Mouse (Mus musculus) layer of hippocampus, adult 2 months (tissue): ENCODE data around the gene Bag1. TPM values are rescaled to one million over a fixed set of nuclear protein-coding genes. Genes with fewer than 3 reads are reported as not detected.

Source experiments
- DNase-seq, 2 experiments: peaks; one replicate each; pipeline ENCODE4 v3.0.0; 2022; ENCODE audit warnings: low spot score in 2 of 2
- H3K27ac ChIP-seq: fragments of 200-600 bp; 2 replicates; pipeline ENCODE4 v1.8.1; 2022
- H3K4me3 ChIP-seq: fragments of 200-600 bp; 2 replicates; pipeline ENCODE4 v1.8.1; 2022; ENCODE audit warnings: mild to moderate bottlenecking
- CTCF ChIP-seq: fragments of 200-600 bp; conservative IDR thresholded peaks from 2 replicates; pipeline ENCODE4 v1.8.1; 2022; ENCODE audit warnings: antibody characterized with exemption, mild to moderate bottlenecking, moderate library complexity
- long read RNA-seq, 2 experiments: library from polyadenylated mRNA; stranded (forward); transcript quantifications; one replicate each; pipeline ENCODE4 v2.0.0; 2021; ENCODE audit warnings: borderline mapping rate in 2 of 2
- total RNA-seq, 2 experiments: library from RNA; stranded (reverse); gene quantifications; 2 replicates each; pipeline ENCODE4 v1.2.3; 2021

The Bag1 gene
- total RNA-seq, result 100 to 1,000 TPM; 149 to 151 TPM
- long read RNA-seq, experiment 1, transcript Bag1-202 (7 exons, 1,336 nt), result major isoform, 122 of 126 reads
- long read RNA-seq, experiment 1, partial matches to known transcripts, result 0 of 126 reads
- long read RNA-seq, experiment 1, other reads (novel, unspliced or antisense), result 4 of 126 reads
- long read RNA-seq, experiment 2, transcript Bag1-202 (7 exons, 1,336 nt), result major isoform, 152 of 160 reads
- long read RNA-seq, experiment 2, partial matches to known transcripts, result 2 of 160 reads
- long read RNA-seq, experiment 2, other reads (novel, unspliced or antisense), result 6 of 160 reads

DNA sequence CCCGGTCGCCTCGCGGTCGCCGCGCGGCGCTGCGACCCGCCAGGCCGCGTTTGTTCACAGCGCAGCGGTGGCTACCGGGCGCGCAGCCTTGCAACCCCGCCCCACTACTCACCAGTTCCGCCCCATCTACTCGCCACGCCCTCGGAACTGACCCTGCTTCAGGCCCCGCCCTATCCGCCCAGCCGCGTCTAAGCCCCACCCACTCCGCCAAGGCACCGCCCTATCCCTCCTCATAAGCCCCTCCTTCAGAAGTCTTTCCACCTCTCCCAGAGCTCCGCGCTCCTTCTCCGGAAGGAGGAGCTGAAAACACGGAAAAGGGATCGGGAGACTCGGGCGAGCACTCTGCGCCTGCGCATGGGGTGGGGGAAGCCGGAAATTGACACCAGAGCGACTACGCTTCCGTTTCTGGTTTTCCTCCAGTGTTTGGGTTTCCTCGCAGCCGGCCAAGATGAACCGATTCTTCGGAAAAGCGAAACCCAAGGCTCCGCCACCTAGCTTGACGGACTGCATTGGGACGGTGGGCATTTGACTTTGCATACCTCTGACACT is at the start of gene Bag1, which contains the start of gene Chmp5:
TSS of gene Bag1 (minus strand) at position 135 of the 549 bp plus-strand sequence.
TSS of gene Chmp5 (plus strand) at position 248 of the 549 bp plus-strand sequence.
- peak; percentile 47 for TF ChIP-seq CTCF
- Histone ChIP-seq H3K4me3 (peak within 1 kb of the TSS; percentile 95), H3K27ac (peak within 1 kb of the TSS; percentile 83)
- peak; percentile 99 for DNase-seq

DNA sequence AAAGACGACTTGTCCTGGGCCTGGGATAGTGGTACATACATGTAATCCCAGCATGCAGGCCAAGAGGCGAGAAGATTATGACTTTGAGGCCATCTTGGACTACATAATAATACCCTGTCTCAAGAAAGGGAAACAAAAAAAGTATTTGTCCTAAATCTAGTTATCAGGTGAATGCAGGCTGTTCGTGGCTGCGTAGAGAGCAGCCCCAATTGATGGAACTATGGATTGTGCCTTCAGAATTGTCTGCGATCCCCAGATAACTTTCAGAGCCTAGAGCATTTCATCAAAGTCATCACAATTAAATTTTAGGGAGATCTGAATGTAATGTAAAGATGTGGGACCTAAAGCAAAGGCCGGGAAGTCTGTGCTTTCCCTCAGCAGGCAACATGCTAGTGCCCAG is 48.2 kb upstream of the Bag1 start:
- Histone ChIP-seq H3K27ac (no peak overlapping the region), H3K4me3 (no peak overlapping the region)
- TF ChIP-seq CTCF, result no peak
- no peak for DNase-seq

- no peak for TF ChIP-seq CTCF
- Histone ChIP-seq H3K4me3 (no peak overlapping the region), H3K27ac (no peak overlapping the region)
- DNase-seq, result no peak
These were observed 41.5 kb upstream of the Bag1 start for GRCm38 (mm10) chr4:40989633-40990032.

DNA sequence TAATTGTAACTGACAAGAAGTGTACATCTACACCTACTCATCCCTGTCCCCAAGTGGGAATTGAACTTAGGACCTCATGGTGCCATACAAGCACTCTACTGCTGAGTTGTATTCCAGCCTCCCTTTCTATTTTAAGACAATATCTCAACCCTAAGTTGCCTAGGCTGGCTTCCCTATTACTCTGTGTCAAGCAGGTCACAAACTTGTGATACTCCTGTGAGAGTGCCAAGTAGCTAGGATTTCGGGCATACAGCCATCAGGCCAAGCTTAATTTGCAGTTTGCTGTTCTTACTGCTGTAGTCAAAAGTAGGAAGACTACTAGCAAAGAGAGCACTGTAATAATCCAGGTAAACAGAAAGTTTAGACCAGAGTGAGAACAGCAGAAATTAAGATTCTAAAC is 35.6 kb upstream of the Bag1 start:
- no peak for DNase-seq
- Histone ChIP-seq H3K27ac (no peak overlapping the region), H3K4me3 (no peak overlapping the region)
- no peak for TF ChIP-seq CTCF

GRCm38 (mm10) chr4:40982486-40982885 is 34.4 kb upstream of the Bag1 start:
- TF ChIP-seq CTCF, result no peak
- H3K27ac ChIP-seq, result no peak overlapping the region
- no peak for DNase-seq

DNA sequence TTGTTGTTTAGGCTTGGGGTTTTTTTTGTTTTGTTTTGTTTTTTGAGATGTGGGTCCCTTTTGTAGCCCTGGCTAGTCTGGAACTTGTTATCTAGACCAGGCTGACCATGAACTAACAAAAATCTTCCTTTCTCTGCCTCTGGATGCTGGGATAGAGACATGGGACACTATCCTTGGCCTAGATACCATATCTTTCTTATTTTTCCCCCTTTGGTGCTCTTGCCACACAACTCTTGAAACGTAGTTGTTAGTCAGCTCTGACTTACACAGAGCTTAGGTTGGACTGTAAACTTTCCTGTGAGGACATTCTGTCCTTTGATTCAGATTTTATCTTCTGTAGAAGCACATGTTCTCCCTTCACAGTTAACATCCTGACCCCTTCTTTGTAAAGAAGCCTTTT is 31.3 kb upstream of the Bag1 start:
- no peak for TF ChIP-seq CTCF
- Histone ChIP-seq H3K4me3 (no peak overlapping the region), H3K27ac (no peak overlapping the region)
- no peak for DNase-seq

More at GRCm38 (mm10) chr4:40982486-40982885, 34.4 kb upstream of the Bag1 start:
- no peak overlapping the region for H3K4me3 ChIP-seq

GRCm38 (mm10) chr4:40976651-40977050 is 28.6 kb upstream of the Bag1 start:
- TF ChIP-seq CTCF, result no peak

DNA sequence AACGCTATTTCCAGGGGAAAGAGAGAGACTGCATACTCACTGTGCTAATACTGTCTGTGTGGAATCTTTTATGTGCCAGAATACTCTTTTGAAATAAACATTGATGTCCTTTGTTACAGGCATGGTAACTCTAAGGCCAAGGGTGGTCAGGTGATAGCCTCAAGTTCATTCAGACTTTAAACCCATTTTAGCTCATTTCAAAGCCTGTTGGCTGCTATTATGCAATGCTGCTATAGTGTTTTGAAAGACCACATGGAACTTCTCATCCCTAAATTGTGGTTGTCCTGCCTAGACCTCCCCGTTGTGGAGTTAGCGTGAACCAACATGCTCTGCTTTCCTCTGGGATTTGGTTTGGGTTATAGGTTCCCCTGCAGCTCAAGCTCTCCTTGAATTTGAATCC is 27.6 kb upstream of the Bag1 start:
- no peak for TF ChIP-seq CTCF
- DNase-seq, result no peak
- H3K27ac ChIP-seq, result peak overlapping the region; percentile 23; the same call in 1 of the 2 replicates
- H3K4me3 ChIP-seq, result no peak overlapping the region

More at GRCm38 (mm10) chr4:40976651-40977050, 28.6 kb upstream of the Bag1 start:
- H3K4me3 ChIP-seq, result no peak overlapping the region
- H3K27ac ChIP-seq, result no peak overlapping the region
- DNase-seq, result no peak

DNA sequence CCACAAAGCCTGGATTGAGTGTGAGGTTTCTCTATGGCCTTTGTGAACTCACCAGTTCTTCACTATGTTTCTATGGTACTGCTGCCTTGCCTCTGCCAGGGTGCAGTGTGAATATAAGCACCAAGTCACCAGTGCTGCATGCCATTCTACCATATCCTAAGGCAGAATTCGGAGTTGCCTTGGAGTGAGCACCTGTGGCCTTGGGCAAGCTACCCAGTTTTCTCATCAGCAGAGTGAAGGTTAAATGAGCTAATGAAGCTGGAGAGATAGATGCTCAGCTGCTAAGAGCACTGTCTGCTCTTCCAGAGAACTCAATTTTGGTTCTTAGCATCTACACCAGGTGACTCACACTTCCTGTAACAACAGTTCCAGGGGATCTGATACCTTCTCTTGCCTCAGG is 25.9 kb upstream of the Bag1 start:
- DNase-seq, result no peak
- TF ChIP-seq CTCF, result no peak

DNA sequence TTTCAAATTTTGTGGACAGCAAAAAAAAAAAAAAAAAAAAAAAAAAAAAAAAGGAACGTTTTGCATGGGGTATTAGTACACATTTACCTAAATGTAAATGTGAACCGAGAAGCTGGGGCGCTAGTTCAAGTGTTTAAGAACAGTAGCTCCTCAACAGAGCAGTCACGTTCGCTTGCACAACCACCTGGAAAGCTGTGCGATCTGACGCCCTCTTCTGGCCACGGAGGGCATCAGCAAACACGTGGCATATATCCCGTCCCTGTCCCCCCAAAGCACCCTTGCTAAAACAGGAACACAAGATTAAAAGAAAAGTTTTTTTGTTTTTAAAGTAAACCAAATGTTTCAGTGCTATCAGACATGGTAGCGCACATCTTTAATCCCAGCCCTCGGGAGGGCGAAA is 23.6 kb upstream of the Bag1 start:
- H3K4me3 ChIP-seq, result peak overlapping the region; percentile 99
- peak; percentile 69 for TF ChIP-seq CTCF
- peak overlapping the region; percentile 97; the same call in 1 of the 2 replicates for H3K27ac ChIP-seq
- peak in 1 of 2 experiments; percentile 39 for DNase-seq

More for the DNA sequence above, 25.9 kb upstream of the Bag1 start:
- Histone ChIP-seq H3K4me3 (no peak overlapping the region), H3K27ac (no peak overlapping the region)

- TF ChIP-seq CTCF, result no peak
- H3K4me3 ChIP-seq, result peak within 1 kb of the TSS; percentile 99
- DNase-seq, result peak; percentile 95
- H3K27ac ChIP-seq, result peak within 1 kb of the TSS; percentile 97
These were observed 23.0 kb upstream of the Bag1 start, which contains the start of gene Nfx1 for GRCm38 (mm10) chr4:40970842-40971701. Nfx1 (plus strand) TSS chr4:40970906.

- peak overlapping the region; percentile 99 for H3K4me3 ChIP-seq
- no peak for TF ChIP-seq CTCF
- no peak for DNase-seq
- H3K27ac ChIP-seq, result peak overlapping the region; percentile 97
These were observed 22.4 kb upstream of the Bag1 start for GRCm38 (mm10) chr4:40970592-40970841.
